Mouse (Mus musculus) midbrain, embryonic 13.5 days (tissue): ENCODE data around the gene Llgl2. TPM values are rescaled to one million over a fixed set of nuclear protein-coding genes. Genes with fewer than 3 reads are reported as not detected.

Experiments
- ATAC-seq: fragments of 200-750 bp; cut with Nextera tagmentation; 2 replicates; pipeline ENCODE4 v1.8.0; 2017; ENCODE audit warnings: mild to moderate bottlenecking, moderate TSS enrichment, moderate library complexity
- H3K27ac ChIP-seq: fragments of 300-500 bp; sonication (generic); 2 replicates; pipeline ENCODE4 v1.5.1; 2015; ENCODE audit warnings: inconsistent platforms, mild to moderate bottlenecking, moderate library complexity
- H3K27me3 ChIP-seq: fragments of 300-500 bp; sonication (generic); 2 replicates; pipeline ENCODE4 v1.6.1; 2015; ENCODE audit warnings: mild to moderate bottlenecking, inconsistent platforms
- H3K36me3 ChIP-seq: fragments of 300-500 bp; sonication (generic); 2 replicates; pipeline ENCODE4 v1.6.1; 2015; ENCODE audit warnings: mild to moderate bottlenecking, inconsistent platforms
- H3K4me1 ChIP-seq: fragments of 300-500 bp; sonication (generic); replicated peaks from 2 replicates; pipeline ENCODE4 v1.6.1; 2015; ENCODE audit warnings: inconsistent platforms
- H3K4me2 ChIP-seq: fragments of 300-500 bp; sonication (generic); replicated peaks from 2 replicates; pipeline ENCODE4 v1.6.1; 2015; ENCODE audit warnings: moderate library complexity, mild to moderate bottlenecking, inconsistent platforms
- H3K4me3 ChIP-seq: fragments of 300-500 bp; sonication (generic); replicated peaks from 2 replicates; pipeline ENCODE4 v1.5.1; 2015; ENCODE audit warnings: mild to moderate bottlenecking, inconsistent platforms
- H3K9ac ChIP-seq: fragments of 300-500 bp; sonication (generic); replicated peaks from 2 replicates; pipeline ENCODE4 v1.6.1; 2015; ENCODE audit warnings: mild to moderate bottlenecking, inconsistent platforms
- H3K9me3 ChIP-seq: fragments of 300-500 bp; sonication (generic); 2 replicates; pipeline ENCODE4 v1.6.1; 2016; ENCODE audit warnings: mild to moderate bottlenecking, inconsistent platforms
- WGBS: fragments of 180-500 bp; shearing (Covaris S2); methylation state at CpG from one replicate; pipeline ENCODE4 v1.1.7; 2015; 5-methylcytosine and 5-hydroxymethylcytosine counted together
- polyA plus RNA-seq: library from polyadenylated mRNA; unstranded; fragments of >200 nt; fragmentation: Nextera tagmentation; extraction: Ambion mirVana; gene quantifications from 2 replicates; pipeline ENCODE4 v1.2.1, GENCODE M21; 2015

The Llgl2 gene
- 0.66 and 0.76 TPM in 2 replicates for polyA plus RNA-seq

GRCm38 (mm10) chr11:115823774-115824740 lies at the start of gene Llgl2:
Gene Llgl2, plus strand, starts transcription at chr11:115824049.
- H3K27ac ChIP-seq, result no peak within 1 kb of the TSS
- peaks cover 13% of the 10 kb centered on the region for H3K4me1 ChIP-seq
- H3K9me3 ChIP-seq, result no peaks in the 10 kb centered on the region
- peak; percentile 91 for ATAC-seq
- H3K4me2 ChIP-seq, result peak within 1 kb of the TSS; percentile 93
- WGBS, result under 1% methylated on average over 87 of the region's 87 CpGs
- peak within 1 kb of the TSS; percentile 59 for H3K4me3 ChIP-seq
- H3K9ac ChIP-seq, result peak within 1 kb of the TSS; percentile 69
- H3K27me3 ChIP-seq, result peaks cover 67% of the 10 kb centered on the region
- H3K36me3 ChIP-seq, result peaks cover 33% of the 10 kb centered on the region

DNA sequence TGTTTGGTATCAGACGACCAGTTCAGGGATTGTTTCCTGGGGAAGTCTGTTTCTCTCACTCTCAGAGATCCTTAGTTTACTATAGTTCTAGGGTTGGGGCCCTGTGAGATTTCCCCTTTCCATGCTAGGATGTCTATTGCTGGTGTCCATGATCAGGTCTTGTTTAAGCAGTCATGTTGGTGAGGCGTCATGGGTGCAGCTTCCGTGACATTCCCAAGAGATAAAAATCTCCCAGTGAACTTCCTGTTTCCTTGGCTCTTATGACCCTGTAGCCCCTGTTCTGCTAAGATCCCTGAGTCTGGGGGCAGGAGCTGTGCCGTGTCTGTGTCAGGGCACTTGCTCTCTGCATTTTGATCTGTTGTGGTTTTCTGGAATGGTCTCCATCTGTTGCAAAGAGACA lies 49.2 kb upstream of the Llgl2 start:
- WGBS, result 72% methylated on average over 4 of the region's 4 CpGs
- H3K4me3 ChIP-seq, result no peak overlapping the region
- peaks cover 6% of the 10 kb centered on the region; the same call in 1 of the 2 replicates for H3K36me3 ChIP-seq
- H3K9ac ChIP-seq, result no peak overlapping the region
- ATAC-seq, result no peak
- no peak overlapping the region for H3K27ac ChIP-seq
- H3K27me3 ChIP-seq, result no peaks in the 10 kb centered on the region
- H3K9me3 ChIP-seq, result no peaks in the 10 kb centered on the region
- peaks cover 46% of the 10 kb centered on the region for H3K4me1 ChIP-seq
- no peak overlapping the region for H3K4me2 ChIP-seq

- H3K36me3 ChIP-seq, result peaks cover 4% of the 10 kb centered on the region; the same call in 1 of the 2 replicates
- H3K4me1 ChIP-seq, result peaks cover 56% of the 10 kb centered on the region
- H3K4me3 ChIP-seq, result no peak overlapping the region
- no peak overlapping the region; the same call in 1 of the 2 replicates for H3K9ac ChIP-seq
- no peaks in the 10 kb centered on the region for H3K27me3 ChIP-seq
- H3K27ac ChIP-seq, result no peak overlapping the region
- no peak overlapping the region for H3K4me2 ChIP-seq
- 36% methylated on average over 18 of the region's 18 CpGs for WGBS
- H3K9me3 ChIP-seq, result no peaks in the 10 kb centered on the region
- ATAC-seq, result no peak
Measured at GRCm38 (mm10) chr11:115775821-115776665, 47.8 kb upstream of the Llgl2 start.

DNA sequence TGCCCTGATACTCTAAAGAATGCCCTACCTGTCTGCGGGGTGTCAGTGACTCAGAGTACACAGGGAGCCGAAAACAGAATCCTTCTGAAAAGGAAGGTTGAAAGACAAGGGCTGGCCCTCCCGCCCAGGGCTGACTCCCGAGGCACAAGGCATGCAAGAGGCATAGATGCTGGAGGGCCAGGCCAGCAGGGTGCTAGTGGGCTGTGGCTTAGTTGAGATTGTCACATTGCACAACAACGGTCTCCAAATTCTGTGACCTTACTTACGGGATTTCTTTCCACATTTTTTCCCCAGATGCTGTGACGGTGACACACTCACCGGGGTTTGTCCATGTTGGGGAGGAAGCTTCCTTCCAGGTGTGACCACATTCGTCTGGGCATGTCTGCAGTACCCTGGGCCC lies 46.9 kb upstream of the Llgl2 start:
- Histone ChIP-seq H3K27ac (peak overlapping the region; percentile 9; the same call in 1 of the 2 replicates), H3K9me3 (no peaks in the 10 kb centered on the region), H3K36me3 (peaks cover 4% of the 10 kb centered on the region), H3K4me1 (peaks cover 64% of the 10 kb centered on the region), H3K9ac (no peak overlapping the region), H3K4me3 (no peak overlapping the region), H3K27me3 (no peaks in the 10 kb centered on the region), H3K4me2 (no peak overlapping the region)
- no peak for ATAC-seq
- WGBS, result 44% methylated on average over 9 of the region's 9 CpGs

DNA sequence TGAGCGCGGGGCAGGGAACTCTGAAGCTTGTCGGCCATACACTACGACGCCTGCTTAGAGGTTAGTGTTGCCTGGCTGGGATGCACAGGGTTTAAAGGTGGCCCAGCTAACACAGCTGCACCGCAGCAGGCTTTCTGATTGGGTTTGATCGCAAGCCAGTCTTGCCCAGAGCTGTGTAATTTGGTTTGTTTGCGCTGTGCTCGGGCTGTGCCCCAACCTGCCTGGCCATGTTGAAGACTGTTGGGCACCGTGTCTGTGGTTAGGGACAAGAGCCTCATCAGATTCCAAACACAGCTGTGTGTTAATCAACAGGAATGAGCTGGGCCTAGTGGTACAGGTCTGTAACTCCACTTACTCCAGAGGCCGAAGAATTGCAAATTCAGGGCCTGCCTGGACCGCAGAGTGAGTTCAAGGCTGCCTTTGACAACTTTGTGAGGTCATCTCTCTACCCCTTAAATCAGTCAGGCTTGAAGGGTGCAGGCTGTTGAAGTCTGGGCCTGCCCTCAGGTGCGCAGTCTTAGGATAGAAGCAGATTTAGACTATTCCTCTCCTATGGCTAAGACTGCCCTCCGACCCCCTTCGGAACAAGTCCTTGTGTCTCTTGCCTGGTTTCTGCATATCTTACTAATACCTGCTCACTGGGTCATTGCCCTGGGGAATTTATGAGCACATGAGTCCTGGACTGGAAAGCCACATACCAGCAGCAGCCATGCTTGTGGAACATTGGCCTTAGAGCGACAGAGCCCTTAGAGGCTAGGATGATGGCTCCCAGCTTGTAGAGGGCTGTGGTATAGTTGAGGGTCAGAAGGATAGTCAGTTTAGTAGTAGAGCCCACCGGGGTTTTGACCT lies 46.1 kb upstream of the Llgl2 start:
- H3K9ac ChIP-seq, result no peak overlapping the region
- ATAC-seq, result no peak
- H3K4me2 ChIP-seq, result no peak overlapping the region

GRCm38 (mm10) chr11:115779038-115779571 lies 44.7 kb upstream of the Llgl2 start:
- peak; percentile 83 for ATAC-seq
- Histone ChIP-seq H3K9me3 (no peaks in the 10 kb centered on the region), H3K4me3 (no peak overlapping the region), H3K36me3 (no peaks in the 10 kb centered on the region; the same call in 1 of the 2 replicates), H3K9ac (peak overlapping the region; percentile 55; the same call in 1 of the 2 replicates), H3K4me1 (peaks cover 82% of the 10 kb centered on the region), H3K27ac (peak overlapping the region; percentile 77), H3K27me3 (no peaks in the 10 kb centered on the region), H3K4me2 (peak overlapping the region; percentile 19)
- 5% methylated on average over 9 of the region's 9 CpGs for WGBS

More for the DNA sequence above, 46.1 kb upstream of the Llgl2 start:
- Histone ChIP-seq H3K4me3 (no peak overlapping the region), H3K4me1 (peaks cover 72% of the 10 kb centered on the region), H3K27ac (peak overlapping the region; percentile 9; the same call in 1 of the 2 replicates), H3K9me3 (no peaks in the 10 kb centered on the region), H3K27me3 (no peaks in the 10 kb centered on the region), H3K36me3 (peaks cover under 1% of the 10 kb centered on the region; the same call in 1 of the 2 replicates)
- 86% methylated on average over 17 of the region's 17 CpGs for WGBS

- peak overlapping the region; percentile 28 for H3K4me3 ChIP-seq
- H3K9me3 ChIP-seq, result no peaks in the 10 kb centered on the region
- peak overlapping the region; percentile 56 for H3K4me2 ChIP-seq
- H3K27ac ChIP-seq, result peak overlapping the region; percentile 88
- H3K9ac ChIP-seq, result peak overlapping the region; percentile 61
- no peaks in the 10 kb centered on the region; the same call in 1 of the 2 replicates for H3K36me3 ChIP-seq
- peak; percentile 76 for ATAC-seq
- H3K27me3 ChIP-seq, result no peaks in the 10 kb centered on the region
- 3% methylated on average over 20 of the region's 20 CpGs for whole genome bisulfite sequencing
- H3K4me1 ChIP-seq, result peaks cover 80% of the 10 kb centered on the region
Measured at GRCm38 (mm10) chr11:115780141-115781070, 43.4 kb upstream of the Llgl2 start.

GRCm38 (mm10) chr11:115786473-115786872 lies 37.4 kb upstream of the Llgl2 start:
- Histone ChIP-seq H3K4me3 (no peak overlapping the region), H3K9me3 (no peaks in the 10 kb centered on the region), H3K4me1 (peaks cover 41% of the 10 kb centered on the region), H3K4me2 (no peak overlapping the region), H3K36me3 (peaks cover 51% of the 10 kb centered on the region), H3K27ac (no peak overlapping the region), H3K27me3 (no peaks in the 10 kb centered on the region), H3K9ac (peak overlapping the region; percentile 32; the same call in 1 of the 2 replicates)
- no peak for ATAC-seq
- WGBS, result 70% methylated on average over 6 of the region's 6 CpGs

DNA sequence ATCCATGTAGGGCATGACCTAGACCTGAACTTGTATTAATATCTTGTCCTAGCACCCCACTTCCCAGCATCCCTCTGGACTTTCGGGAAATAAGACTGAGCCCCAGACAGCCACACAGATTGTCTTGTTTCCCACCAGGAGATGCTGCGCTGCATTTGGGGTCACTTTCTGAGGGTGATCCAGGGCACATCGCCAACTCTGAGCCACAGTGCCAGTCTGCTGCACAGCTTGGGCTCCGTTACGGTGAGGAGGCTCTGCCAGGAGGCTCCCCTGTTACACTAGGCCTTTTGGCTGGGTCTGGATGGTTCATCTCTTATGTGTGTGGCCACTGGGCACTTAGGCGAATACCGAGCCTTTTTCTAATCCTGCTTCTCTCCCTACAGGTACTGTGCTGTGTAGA lies 34.1 kb upstream of the Llgl2 start:
- Histone ChIP-seq H3K9me3 (no peaks in the 10 kb centered on the region), H3K4me1 (peaks cover 19% of the 10 kb centered on the region), H3K4me2 (no peak overlapping the region), H3K4me3 (no peak overlapping the region), H3K27ac (no peak overlapping the region), H3K27me3 (no peaks in the 10 kb centered on the region), H3K36me3 (peaks cover 84% of the 10 kb centered on the region), H3K9ac (no peak overlapping the region)
- no peak for ATAC-seq
- 95% methylated on average over 7 of the region's 7 CpGs for WGBS

GRCm38 (mm10) chr11:115791919-115792318 lies 31.9 kb upstream of the Llgl2 start:
- no peaks in the 10 kb centered on the region for H3K9me3 ChIP-seq
- H3K4me3 ChIP-seq, result no peak overlapping the region
- no peak overlapping the region for H3K27ac ChIP-seq
- H3K4me2 ChIP-seq, result no peak overlapping the region
- H3K4me1 ChIP-seq, result peaks cover 2% of the 10 kb centered on the region; the same call in 1 of the 2 replicates
- peaks cover 98% of the 10 kb centered on the region for H3K36me3 ChIP-seq
- 94% methylated on average over 16 of the region's 16 CpGs for WGBS
- no peaks in the 10 kb centered on the region for H3K27me3 ChIP-seq
- ATAC-seq, result no peak
- H3K9ac ChIP-seq, result no peak overlapping the region
